Mouse (Mus musculus): ENCODE results near the gene Gm20695.

DNA sequence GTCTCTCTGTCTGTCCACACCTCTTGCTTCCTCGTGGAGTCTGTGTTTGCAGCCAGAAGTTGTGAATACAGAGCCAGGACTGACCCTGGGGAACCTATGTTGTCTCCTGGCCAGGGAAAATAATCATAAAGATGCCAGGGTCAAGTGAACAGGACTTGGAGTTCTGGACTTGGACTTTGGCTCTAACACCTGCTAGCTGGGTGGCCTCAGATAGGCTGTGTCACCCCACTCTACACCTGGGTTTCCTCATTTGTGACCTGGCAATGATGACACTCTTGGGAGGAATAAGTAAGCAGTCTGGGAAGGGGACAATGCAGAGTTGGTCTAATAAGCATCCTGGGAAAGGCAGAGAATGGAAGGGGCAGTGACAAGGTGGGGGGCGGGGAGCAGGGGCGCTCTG is 81.1 kb downstream of the Gm20695 start:
- TF ChIP-seq POLR2A (IDR thresholded peaks at IDR 0.05; ENCODE audit: extremely low read depth, insufficient read depth, low read length): no peak
- no peak for TF ChIP-seq CTCF (IDR thresholded peaks at IDR 0.05; ENCODE audit: extremely low read depth, insufficient read depth, low read length)

Data from cortical plate, adult 2 months (tissue).